Mouse (Mus musculus) CD4-positive helper T cell, adult 2 months (primary cell): ENCODE measurements around the gene Nadk.
"Not testable (repeated sequence)": the region's sequence is repeated elsewhere in the genome, so short reads cannot be mapped to it uniquely, and the experiment has no call there.

Experiments used
- DNase-seq: peaks from one replicate; pipeline ENCODE4 v3.0.0-alpha.2; 2012; ENCODE audit warnings: low read depth, missing footprints, low spot score

The Nadk gene

DNA sequence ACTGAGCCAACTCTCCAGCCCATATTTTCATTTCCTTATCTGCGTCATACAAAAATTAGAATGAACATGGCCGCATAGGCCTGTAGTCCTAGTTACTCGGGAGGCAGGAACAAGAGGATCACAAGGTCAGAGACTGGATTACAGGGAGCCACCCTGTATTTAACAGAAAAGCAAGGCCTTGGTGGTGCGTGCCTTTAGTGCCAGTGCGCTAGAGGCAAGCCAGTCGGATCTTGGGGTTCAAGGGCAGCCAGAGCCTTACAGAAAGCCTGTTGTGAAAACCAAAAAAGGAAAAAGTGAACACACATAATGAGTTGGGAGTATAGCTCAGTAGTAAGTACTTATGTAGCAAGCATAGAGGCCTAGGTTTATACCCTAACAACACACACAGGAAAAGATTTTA lies 7.6 kb downstream of the Nadk start:
- no peak for DNase-seq

DNA sequence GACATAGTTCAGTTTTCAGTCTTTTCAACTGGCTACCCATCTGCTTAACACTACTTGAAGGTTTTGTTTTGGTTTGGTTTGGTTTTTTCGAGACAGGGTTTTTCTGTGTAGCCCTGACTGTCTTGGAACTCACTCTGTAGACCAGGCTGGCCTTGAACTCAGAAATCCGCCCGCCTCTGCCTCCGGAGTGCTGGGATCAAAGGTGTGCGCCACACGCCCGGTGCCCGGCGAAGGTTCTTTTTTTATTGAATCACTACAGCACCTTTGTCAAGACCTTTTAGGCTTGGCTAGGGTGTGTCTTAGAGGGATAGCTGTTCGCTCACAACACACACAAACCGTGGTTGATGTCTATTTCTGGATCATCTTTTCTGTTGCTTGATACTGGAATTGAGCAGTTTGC lies 8.1 kb downstream of the Nadk start:
- not testable (repeated sequence) for DNase-seq

DNA sequence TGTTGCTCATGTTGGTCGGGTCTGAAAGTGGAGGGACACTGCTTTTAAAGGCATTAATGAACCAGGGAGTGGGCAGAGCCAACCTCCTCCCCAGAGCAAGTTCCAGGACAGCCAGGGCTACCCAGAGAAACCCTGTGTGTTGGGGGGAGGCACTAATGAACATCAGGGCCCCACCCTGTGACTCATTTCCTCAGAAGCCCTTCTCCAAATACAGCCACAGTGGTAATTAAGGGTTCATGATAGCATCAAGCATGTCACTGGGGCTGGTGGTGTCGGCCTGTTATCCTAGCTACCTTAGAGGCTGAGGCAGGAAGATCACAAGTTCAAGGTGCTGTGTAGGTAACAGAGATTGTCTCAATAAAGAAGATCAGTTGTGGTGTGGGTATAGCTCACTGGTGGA lies 9.3 kb downstream of the Nadk start:
- DNase-seq = peak; percentile 52

DNA sequence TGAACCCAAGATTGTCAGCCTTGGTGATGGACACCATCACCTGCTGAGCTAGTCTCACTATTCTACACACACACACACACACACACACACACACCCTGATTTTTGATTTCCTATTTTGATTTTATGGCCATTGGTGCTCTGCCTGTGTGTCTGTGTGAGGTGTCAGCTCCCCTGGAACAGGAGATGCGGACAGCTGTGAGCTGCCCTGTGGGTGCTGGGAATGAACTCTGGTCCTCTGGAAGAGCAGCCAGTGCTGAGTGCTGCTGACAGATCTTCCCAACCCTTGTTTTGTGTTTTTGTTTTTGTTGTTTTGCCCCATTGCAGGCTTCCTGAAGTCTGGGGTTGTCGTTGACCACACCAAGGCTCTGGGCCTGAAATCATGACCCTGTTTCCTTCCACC lies 11.0 kb downstream of the Nadk start:
- DNase-seq = no peak

- no peak for DNase-seq
Measured at GRCm38 (mm10) chr4:155573876-155574275, 11.7 kb downstream of the Nadk start.

GRCm38 (mm10) chr4:155574931-155575330 lies 12.8 kb downstream of the Nadk start:
- DNase-seq = peak; percentile 42

DNA sequence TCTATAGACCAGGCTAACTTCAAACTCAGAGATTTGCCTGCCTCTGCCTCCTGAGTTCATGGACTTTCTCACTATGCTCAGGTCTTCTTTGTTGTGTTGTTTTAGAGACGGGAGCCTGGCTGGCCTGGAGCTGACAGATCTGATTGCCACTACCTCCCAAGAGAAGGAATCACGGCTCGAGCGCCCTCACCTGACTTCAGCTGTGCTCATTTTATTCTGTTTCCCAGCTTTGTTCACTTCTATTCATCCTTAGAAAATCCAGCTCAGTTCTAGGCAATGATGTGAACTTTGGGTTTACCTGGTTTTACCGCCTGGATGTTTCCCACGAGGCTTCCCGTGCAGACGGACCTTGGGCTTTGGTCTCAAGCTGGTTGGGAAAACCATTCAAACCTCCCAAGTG lies 13.3 kb downstream of the Nadk start:
- no peak for DNase-seq

DNA sequence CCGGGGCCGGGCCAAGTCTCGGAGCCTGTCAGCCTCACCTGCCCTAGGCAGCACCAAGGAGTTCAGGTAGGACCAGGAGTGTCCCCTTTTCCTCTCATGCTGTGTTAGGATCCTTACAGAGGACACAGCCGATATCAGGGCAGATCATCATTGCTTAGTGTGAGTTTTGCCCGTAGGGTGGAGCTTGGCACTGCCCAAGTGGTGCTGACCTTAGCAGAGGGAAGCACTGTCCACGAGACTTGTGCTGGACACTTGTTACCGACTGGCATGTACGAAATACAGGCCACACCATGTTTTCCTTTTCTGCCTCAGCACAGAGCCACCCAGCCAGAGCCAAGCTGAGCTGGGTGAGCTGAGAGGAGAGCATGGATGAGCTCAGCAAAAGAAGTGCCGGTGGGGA lies 15.0 kb downstream of the Nadk start:
- DNase-seq = no peak

DNA sequence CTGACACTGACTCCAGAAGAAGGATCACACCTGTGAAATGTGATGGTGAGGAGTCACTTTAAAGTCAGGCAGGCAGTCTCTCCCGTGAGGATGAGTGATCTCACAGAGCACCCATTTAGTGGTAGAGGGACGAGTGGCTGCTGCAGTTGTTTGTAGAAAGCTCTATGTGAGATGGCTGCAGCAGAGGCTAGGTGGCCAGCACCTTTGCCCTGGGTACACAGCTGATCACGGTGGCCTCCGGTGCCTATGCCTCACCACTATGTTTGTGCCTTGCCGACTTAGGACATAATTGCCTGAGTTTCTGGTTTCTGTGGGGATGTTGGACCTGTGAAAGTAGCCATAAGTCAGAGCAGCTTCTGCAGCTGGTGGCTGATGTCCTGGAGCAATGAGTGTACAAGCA lies 15.6 kb downstream of the Nadk start:
- DNase-seq = no peak

GRCm38 (mm10) chr4:155578336-155579125 lies 16.4 kb downstream of the Nadk start:
- no peak for DNase-seq

DNA sequence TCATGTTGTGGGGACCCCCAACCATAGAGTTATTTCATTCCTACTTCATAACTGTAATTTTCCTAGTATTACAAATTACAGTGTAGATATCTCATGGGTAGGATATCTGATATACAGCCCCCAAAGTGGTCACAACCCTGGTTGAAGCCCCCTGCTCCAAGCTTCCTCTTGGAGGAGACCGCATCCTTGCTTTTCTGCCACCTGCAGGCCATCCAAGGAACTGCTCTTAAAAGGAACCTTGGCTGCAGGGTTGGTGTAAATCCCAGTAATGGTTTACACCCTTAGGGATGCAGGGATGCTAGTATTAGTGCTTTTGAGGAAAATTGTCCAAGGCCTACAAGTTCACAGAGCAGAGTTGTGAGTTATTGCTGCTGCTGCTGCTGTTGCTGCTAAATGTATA lies 18.2 kb downstream of the Nadk start:
- DNase-seq = peak; percentile 44

- DNase-seq = no peak
Measured at GRCm38 (mm10) chr4:155582279-155582905, 20.2 kb downstream of the Nadk start.

GRCm38 (mm10) chr4:155589356-155589755 lies 27.2 kb downstream of the Nadk start:
- DNase-seq = no peak

DNA sequence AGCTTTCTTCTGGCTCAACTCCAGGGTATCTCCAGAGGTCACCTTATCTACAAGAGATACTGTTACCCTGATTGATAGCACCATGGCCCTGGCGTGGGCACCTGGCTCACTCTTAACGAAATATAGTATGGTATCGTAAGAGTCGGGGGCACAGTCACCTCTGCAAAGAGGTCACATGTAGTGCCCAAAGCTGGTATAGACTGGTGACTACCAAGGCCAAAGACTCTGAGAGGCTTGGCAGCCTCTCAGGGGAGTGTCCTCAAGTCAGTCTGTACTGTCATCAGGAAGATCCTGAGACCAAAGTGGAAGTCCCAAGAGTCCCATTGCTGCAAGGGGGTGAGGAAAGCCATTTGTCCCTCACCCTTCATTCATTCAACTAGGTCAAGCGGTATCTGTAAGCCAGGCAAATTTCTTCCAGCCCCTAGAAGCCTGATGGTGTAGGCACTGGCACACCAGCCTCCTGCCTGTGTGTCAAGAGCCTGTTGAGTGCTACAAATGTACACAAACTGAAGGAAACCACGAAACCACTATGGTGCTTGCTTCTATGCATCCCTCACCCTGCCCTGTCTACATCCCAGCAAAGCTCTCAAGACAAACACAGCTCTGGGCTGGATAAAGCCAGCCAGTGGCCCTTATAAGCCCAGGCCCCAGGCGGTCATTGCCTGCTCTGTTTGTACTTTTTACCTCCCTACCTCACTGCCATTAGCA lies 29.0 kb downstream of the Nadk start:
- no peak for DNase-seq

DNA sequence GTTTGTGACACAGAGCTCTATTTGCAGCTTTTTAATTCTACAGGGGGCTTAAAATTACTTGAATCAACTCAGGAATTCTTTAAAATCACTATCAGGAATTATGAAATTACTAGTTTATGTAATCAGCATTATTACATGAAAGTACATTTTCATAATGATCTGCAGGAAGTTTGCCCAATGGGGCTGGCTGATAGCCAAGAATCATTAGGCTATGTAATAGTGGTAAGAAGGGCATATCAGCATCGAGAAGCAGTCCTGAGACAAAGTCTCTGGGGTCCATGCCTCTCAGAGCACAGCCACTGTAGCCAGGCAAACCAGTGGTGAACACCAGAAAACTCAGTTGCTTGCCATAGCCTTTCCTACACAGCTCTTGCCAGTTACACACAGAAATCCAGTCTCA lies 31.6 kb downstream of the Nadk start:
- DNase-seq = no peak

DNA sequence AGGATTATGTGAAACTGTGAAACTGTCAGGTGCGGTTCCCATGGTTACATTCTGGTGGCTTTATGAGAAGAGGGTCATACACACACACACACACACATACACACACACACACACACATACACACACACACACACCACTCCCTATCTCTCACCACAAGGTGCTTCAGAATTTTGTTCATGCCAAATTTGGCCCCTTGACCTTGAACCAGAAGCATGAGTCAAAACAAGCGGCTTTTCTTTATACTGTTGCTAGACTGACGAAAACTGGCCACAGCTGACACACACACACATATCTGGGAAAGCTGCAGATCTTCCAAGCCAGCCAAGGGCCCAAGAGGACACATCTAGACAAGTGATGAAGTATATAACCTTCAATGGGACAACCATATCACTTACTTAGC lies 33.6 kb downstream of the Nadk start:
- no peak for DNase-seq

DNA sequence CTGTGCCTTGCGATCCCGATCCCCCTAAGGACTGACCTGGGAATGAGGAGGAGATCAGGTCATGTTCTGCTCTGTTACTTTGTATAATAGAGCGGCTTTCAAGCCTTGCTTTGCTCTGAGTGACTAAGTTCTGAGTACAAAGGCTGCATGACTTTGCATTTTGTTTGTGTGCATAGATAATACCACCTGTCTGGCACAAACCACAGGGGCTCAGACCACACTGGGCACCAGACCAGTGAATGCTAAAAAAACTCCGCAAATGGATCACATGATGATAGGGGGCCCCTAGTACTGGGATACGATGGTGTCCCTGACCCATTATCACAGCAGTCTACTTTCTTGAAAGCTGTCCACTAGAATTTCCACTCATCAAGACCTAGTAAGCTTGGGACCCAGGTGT lies 34.4 kb downstream of the Nadk start:
- DNase-seq = no peak

GRCm38 (mm10) chr4:155598536-155598935 lies 36.4 kb downstream of the Nadk start:
- DNase-seq = no peak

- peak; percentile 82 for DNase-seq
Measured at GRCm38 (mm10) chr4:155599901-155600825, 38.0 kb downstream of the Nadk start.

DNA sequence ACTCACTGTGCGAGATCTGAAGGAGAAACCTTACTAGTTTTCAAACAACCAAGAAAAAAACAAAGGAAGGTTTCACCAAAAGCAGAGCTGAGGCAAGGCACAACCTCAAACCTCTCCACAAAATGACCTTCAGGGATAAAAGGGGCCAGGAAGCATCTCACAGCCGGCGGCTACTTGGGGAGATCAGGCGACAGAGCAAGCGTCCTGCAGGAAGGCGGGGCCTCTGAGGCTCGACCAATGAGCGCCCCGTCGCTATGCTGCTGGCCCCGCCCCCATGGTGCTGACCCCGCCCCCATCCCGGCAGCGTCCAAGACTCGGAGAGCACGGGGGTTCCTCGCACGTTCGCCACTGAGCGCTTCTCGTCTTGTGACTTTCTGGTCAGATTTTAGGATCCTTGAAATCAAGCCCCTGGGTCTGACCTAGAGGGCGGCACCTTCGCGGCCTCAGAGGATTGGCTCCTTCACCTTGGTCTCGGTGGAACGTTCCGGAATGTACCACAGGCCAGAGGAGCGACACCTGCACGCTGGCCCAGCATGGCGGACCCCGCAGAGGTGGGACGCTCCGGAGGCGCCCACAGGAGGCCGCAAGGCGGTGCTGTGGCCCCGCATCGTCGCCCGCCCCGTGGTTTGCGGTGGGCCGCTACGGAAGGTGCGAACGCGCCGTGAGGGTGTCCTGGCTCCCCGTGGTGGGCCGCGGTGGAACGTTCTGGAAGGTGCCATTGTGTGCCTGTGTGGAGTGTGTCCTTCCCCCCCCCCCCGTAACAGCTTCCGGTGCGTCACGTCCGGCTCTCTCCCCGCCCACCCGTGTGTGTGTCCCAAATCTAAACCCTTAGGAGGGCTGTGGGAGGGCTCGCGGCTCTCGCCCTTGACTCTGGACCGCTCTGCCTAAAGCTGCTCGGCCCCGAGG lies 39.2 kb downstream of the Nadk start, which contains the start of gene Slc35e2:
Gene Slc35e2 (plus strand): TSS at position 326 of the 906 bp plus-strand sequence.
- peak; percentile 95 for DNase-seq
